In genomic region chr11:18871170-18872081, GRCm38 (mm10) we compare ENCODE assay signal across 8 mouse cellular contexts.
DNase-seq lines count a peak whose midpoint lies in the region; ATAC-seq and TF ChIP-seq lines count a peak whose summit lies in the region.

No protein-coding gene starts in this region.

- ATAC-seq in embryonic facial prominence, embryonic 12.5 days (ENCODE audit: insufficient number of reproducible peaks, insufficient read depth, low FRiP score, low TSS enrichment), result 0 out of 2 replicates have a peak, but pooled peaks have one; percentile 32
- peak; percentile 57 for ATAC-seq in hindbrain, embryonic 13.5 days (ENCODE audit: low FRiP score)
- ATAC-seq in liver, embryonic 16.5 days (ENCODE audit: low read depth), result no peak

- peak overlapping the region; percentile 5; the same call in 1 of the 2 replicates for H3K9ac ChIP-seq in ES-Bruce4 (ENCODE audit: low read depth, poor library complexity, severe bottlenecking)
- H3K9ac ChIP-seq in embryonic facial prominence, embryonic 12.5 days, result peak overlapping the region; percentile 50
- peak overlapping the region; percentile 83 for H3K9ac ChIP-seq in hindbrain, embryonic 13.5 days
- H3K9ac ChIP-seq in liver, embryonic 16.5 days (ENCODE audit: low read depth, low read length), result no peak overlapping the region

- WGBS in embryonic facial prominence, embryonic 12.5 days, result under 1% methylated on average over 58 of the region's 58 CpGs
- under 1% methylated on average over 55 of the region's 58 CpGs for WGBS in hindbrain, embryonic 13.5 days
- WGBS in liver, embryonic 16.5 days (ENCODE audit: insufficient replicate concordance), result under 1% methylated on average over 58 of the region's 58 CpGs

- no peak for TF ChIP-seq CTCF in ES-Bruce4 (IDR thresholded peaks at IDR 0.05; ENCODE audit: low read depth, low read length)

- H3K9me3 ChIP-seq in ES-Bruce4 (replicated peaks; ENCODE audit: control insufficient read depth, insufficient read depth, low read length, poor library complexity, severe bottlenecking), result no peaks in the 10 kb centered on the region
- H3K9me3 ChIP-seq in embryonic facial prominence, embryonic 12.5 days, result no peaks in the 10 kb centered on the region
- no peaks in the 10 kb centered on the region for H3K9me3 ChIP-seq in hindbrain, embryonic 13.5 days
- no peaks in the 10 kb centered on the region for H3K9me3 ChIP-seq in liver, embryonic 16.5 days (replicated peaks; ENCODE audit: control insufficient read depth, low read length)

- peak; percentile 75 for DNase-seq in adrenal gland, adult 2 months
- DNase-seq in ovary, postnatal 36 days (ENCODE audit: low spot score), result peak; percentile 38
- DNase-seq in thymus, postnatal 25 days, result no peak
- no peak for DNase-seq in gastrocnemius, postnatal 25 days

- no peak for TF ChIP-seq EP300 in ES-Bruce4 (IDR thresholded peaks at IDR 0.05; ENCODE audit: insufficient read depth, low read depth, low read length)

- H3K4me1 ChIP-seq in ES-Bruce4 (ENCODE audit: control insufficient read depth, insufficient read depth, low read length), result no peaks in the 10 kb centered on the region
- H3K4me1 ChIP-seq in embryonic facial prominence, embryonic 12.5 days, result peaks cover 20% of the 10 kb centered on the region
- peaks cover 51% of the 10 kb centered on the region for H3K4me1 ChIP-seq in hindbrain, embryonic 13.5 days (replicated peaks)
- H3K4me1 ChIP-seq in liver, embryonic 16.5 days (ENCODE audit: control insufficient read depth, low read depth, low read length), result no peaks in the 10 kb centered on the region; the same call in none of the 2 replicates

- H3K27ac ChIP-seq in ES-Bruce4 (ENCODE audit: insufficient read depth, low read length), result no peak overlapping the region
- H3K27ac ChIP-seq in embryonic facial prominence, embryonic 12.5 days, result peak overlapping the region; percentile 67
- H3K27ac ChIP-seq in hindbrain, embryonic 13.5 days, result peak overlapping the region; percentile 96
- no peak overlapping the region for H3K27ac ChIP-seq in liver, embryonic 16.5 days (ENCODE audit: low read length)

- no peaks in the 10 kb centered on the region for H3K36me3 ChIP-seq in ES-Bruce4 (ENCODE audit: control insufficient read depth, insufficient read depth, low read length, poor library complexity, severe bottlenecking)
- H3K36me3 ChIP-seq in embryonic facial prominence, embryonic 12.5 days, result no peaks in the 10 kb centered on the region
- no peaks in the 10 kb centered on the region for H3K36me3 ChIP-seq in hindbrain, embryonic 13.5 days
- no peaks in the 10 kb centered on the region for H3K36me3 ChIP-seq in liver, embryonic 16.5 days (ENCODE audit: control insufficient read depth, insufficient read depth)

- peak overlapping the region; percentile 77 for H3K4me2 ChIP-seq in embryonic facial prominence, embryonic 12.5 days (replicated peaks)
- H3K4me2 ChIP-seq in hindbrain, embryonic 13.5 days, result peak overlapping the region; percentile 67
- H3K4me2 ChIP-seq in liver, embryonic 16.5 days (ENCODE audit: low read depth, low read length), result peak overlapping the region; percentile 26; the same call in 1 of the 2 replicates

- peak overlapping the region; percentile 59 for H3K4me3 ChIP-seq in ES-Bruce4 (ENCODE audit: low read depth, low read length)
- H3K4me3 ChIP-seq in embryonic facial prominence, embryonic 12.5 days, result peak overlapping the region; percentile 38
- peak overlapping the region; percentile 41 for H3K4me3 ChIP-seq in hindbrain, embryonic 13.5 days
- peak overlapping the region; percentile 13; the same call in 1 of the 2 replicates for H3K4me3 ChIP-seq in liver, embryonic 16.5 days (ENCODE audit: low read depth, low read length)

- no peak for TF ChIP-seq POLR2A in ES-Bruce4 (IDR thresholded peaks at IDR 0.05; ENCODE audit: insufficient read depth, low read length)

- H3K27me3 ChIP-seq in ES-Bruce4 (ENCODE audit: control insufficient read depth, insufficient read depth, low read length, poor library complexity, severe bottlenecking), result peaks cover 51% of the 10 kb centered on the region
- peaks cover 28% of the 10 kb centered on the region for H3K27me3 ChIP-seq in embryonic facial prominence, embryonic 12.5 days
- H3K27me3 ChIP-seq in hindbrain, embryonic 13.5 days, result no peaks in the 10 kb centered on the region
- H3K27me3 ChIP-seq in liver, embryonic 16.5 days (ENCODE audit: control insufficient read depth, insufficient read depth, low read depth, low read length), result peaks cover 57% of the 10 kb centered on the region

Comparison
In these comparisons a context has a peak if more than half of its experiments do, and no peak if none do; other contexts are left out.
1. H3K27ac ChIP-seq: peak in embryonic facial prominence, embryonic 12.5 days (single experiment) and hindbrain, embryonic 13.5 days (single experiment); none in ES-Bruce4 (single experiment) and liver, embryonic 16.5 days (single experiment).
2. DNase-seq: peak in adrenal gland, adult 2 months (single experiment) and ovary, postnatal 36 days (single experiment); none in thymus, postnatal 25 days (single experiment) and gastrocnemius, postnatal 25 days (single experiment).
3. H3K4me2 ChIP-seq: peak in every context shown above with its lines; median percentile 77 in embryonic facial prominence, embryonic 12.5 days; 67 in hindbrain, embryonic 13.5 days; 26 in liver, embryonic 16.5 days.
4. Peak in every context shown above with its lines, with median percentiles within 50 percentile points of each other: H3K4me3 ChIP-seq.